Mouse (Mus musculus) heart, postnatal 36 days (tissue): ENCODE measurements around the gene Tvp23b. TPM values are rescaled to one million over a fixed set of nuclear protein-coding genes. Genes with fewer than 3 reads are reported as not detected.
A peak's percentile ranks its signal among the peaks of the same experiment; 100 is the strongest.

Experiments used
- DNase-seq, 2 experiments: peaks; one replicate each; pipeline ENCODE4 v3.0.0; 2021 to 2022
- intact Hi-C: fragments of 180-260 bp; cut with DNase I; formaldehyde crosslinking; loops from one replicate; pipeline ENCODE4 v1.15.1; 2025
- total RNA-seq, 2 experiments: library from RNA; stranded (reverse); gene quantifications; 2 replicates each; pipeline ENCODE4 v1.2.3; 2021

The Tvp23b gene
- total RNA-seq, result 10 to 100 TPM; 18.6 to 18.8 TPM

DNA sequence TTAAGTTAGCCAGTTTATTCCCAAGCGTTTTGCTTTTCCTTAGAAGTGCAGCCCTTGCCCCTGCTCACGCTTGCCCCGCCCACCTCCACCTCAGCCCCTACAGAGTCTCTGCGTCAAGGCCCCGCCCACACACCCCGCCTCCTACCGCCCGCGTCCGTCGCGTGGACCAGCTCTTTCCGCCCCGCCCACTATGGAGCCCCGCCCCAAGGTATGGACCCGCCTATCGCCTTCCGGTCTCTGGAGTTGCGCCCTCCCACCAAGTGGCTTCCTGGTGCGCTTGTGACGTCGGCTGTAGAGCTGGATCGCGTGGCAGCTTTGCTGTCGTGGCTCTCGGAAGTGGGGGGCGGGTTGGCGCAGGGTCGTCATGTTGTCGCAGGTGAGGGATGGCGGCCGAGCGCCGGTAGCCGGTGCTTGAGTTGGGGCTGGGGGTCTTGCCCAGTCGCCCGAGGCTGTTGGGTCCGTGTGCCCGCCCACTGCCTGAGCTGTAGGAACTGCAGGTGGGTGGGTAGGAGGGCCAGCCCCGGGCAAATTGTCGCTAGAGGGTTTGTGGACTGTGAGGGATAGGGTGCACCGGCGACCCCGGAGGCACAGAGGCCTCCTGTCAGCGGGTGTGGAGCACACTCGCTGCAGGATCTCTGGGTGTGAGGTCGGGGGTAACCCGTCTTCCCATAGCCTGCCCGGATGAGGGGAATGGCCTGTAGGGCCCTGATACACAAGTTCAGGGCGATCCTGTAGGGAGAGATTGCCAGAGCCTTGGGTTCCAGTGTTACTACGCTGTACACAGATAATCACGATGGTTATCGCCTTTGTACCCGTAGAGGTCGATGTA is at the start of gene Tvp23b:
Tvp23b (plus strand) TSS at position 236 of the 829 bp plus-strand sequence.
- DNase-seq, result peak; percentile 96 to 98
- intact Hi-C loops, result loop anchor here (2.0 kb wide), 1 partner anchor 59 kb away; the partner anchor contains the start of gene Trim16

DNA sequence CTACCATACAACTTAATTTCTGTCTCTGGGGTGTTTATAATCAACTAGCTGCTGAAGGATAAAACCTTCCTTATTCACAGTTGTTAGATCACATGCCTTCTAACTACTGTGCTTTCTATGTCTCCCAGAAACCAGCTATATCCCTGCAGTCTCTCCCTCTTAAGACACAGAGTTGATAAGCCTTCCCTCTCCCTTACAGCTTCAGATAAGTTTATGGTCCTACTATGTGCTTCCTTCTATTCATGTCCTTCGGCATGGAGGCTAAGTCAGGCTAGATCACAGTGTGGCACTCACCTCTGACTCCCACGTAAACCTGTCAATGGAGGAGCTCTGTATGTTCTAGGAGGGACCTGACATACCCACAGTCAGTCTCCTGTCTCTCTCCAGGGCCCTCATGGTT is 48.9 kb upstream of the Tvp23b start:
- intact Hi-C loops, result no loop called here

DNA sequence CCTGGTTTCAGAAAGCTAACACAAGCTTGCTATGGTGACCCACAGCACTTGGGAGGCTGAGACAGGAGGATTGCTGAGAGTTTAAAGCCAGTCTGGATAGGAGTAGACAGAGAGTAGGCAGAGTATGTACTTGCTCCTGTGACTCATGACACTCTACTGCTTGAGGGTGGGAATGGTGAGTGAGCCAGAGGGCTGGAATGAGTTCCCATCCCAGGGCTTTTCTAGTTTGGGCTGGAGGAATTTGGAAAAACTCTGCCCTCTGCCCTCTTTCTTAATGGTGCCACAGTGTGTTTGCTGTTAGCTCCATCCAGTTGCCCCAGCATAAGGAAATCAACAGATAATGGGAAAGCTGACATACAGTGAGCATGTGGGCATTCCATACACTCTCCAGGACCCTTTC is 47.3 kb upstream of the Tvp23b start:
- intact Hi-C loops, result no loop called here
- DNase-seq, result no peak

More for the DNA sequence above, 48.9 kb upstream of the Tvp23b start:
- no peak for DNase-seq

DNA sequence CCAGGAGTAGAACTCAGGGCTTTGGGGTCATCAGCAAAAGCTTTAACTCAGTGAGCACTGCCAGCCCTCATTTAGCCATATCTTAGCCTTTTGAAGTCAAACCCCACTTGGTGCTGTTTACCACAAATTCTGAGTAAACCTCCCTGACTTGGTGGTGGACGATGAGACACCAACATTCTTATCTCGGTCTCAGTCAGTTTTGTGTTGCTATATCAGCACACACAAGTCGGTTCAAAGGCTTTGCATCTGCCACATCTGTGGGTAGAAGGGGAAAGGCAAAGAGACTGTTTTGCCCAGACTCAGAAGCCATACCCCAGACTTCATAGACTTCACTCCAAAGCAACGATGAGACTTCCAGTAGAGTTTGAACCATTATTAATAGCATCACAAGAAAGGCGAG is 34.7 kb upstream of the Tvp23b start:
- DNase-seq, result no peak
- intact Hi-C loops, result no loop called here

DNA sequence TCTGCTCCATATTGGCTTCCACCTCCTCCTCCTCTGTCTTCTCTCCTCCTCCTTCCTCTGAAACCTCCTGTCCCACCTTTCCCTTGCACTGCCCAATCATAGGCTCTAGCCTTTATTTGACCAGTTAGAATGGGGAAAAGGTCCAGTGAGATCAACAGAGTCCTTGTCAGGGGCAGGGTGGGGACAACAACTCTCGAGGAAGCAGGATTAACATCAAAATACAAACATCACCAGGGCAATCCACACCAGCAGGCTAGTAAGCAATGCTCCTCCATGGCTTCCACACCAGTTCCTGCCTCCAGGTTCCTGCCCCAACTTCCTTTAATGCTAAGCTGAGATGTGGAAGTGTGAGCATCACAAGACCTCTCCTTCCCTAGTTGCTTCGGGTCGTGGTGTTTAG is 33.5 kb upstream of the Tvp23b start:
- intact Hi-C loops, result loop anchor here (2.0 to 5.0 kb wide), 2 partner anchors 25 to 33 kb away; partner anchors contain the start of gene Trim16
- DNase-seq, result no peak

DNA sequence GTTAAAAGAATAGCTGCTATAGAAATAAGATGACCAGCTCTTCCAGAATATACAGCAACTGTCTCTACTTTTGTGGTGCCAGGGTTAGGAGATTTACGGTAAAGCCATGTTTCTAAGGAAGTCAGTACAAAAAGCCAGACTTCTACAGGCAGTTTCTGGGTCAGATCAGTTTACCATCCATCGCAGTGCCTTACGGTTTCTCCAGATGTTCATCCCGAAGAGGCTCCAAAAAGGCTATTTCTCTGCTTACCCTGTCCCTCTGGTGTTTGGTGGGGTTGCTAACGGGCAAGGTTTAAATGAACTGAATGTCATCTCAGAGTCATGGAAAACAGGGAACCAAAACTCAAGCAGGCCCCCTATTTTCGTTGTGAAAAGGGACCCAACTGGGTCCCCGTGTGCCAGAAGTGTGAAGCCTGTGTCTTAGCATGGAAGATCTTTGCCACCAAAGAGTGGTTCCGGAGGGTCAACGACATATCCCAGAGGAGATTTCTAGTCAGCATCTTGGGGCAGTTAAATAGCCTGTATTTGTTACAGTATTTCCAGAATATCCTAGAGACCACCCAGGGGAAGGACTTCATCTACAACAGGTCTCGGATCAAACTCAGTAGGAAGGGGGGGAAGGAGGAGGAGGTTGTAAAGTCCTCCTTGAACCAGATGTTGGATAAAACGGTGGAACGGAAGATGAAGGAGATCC is 32.1 kb upstream of the Tvp23b start, which contains the start of gene Fbxw10:
Fbxw10 (plus strand) TSS at position 109 of the 694 bp plus-strand sequence.
- intact Hi-C loops, result loop anchor here (2.0 to 5.0 kb wide), 2 partner anchors 26 to 35 kb away; partner anchors contain the start of gene Trim16
- peak in 1 of 2 experiments; percentile 28 for DNase-seq

DNA sequence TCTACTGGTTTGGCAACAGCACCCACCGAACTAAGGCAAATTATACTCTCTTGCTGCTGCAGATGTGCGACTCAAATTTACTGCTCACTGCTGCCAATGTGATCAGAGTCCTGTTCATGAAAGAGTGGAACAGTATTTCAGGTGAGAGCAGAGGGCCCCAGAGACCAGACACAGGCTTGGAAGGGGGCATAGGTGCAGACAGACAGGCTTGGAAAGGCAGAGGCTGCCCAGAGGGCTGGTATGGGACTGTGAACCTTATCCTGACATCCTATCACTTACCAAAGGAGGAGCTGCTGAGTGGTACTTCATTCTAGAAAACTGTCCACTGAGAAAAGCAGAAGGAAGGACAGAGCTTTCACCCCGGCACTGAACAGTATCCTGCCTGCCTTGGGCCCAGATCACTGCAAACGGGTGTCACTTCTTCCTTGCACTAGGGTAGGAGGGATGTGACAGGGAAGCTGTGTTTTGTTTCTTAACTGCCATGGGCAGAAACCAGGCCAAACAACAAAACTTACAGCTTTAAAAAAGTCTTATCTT is 31.5 kb upstream of the Tvp23b start:
- intact Hi-C loops, result loop anchor here (2.0 to 5.0 kb wide), 2 partner anchors 27 to 35 kb away; partner anchors contain the start of gene Trim16
- no peak for DNase-seq

DNA sequence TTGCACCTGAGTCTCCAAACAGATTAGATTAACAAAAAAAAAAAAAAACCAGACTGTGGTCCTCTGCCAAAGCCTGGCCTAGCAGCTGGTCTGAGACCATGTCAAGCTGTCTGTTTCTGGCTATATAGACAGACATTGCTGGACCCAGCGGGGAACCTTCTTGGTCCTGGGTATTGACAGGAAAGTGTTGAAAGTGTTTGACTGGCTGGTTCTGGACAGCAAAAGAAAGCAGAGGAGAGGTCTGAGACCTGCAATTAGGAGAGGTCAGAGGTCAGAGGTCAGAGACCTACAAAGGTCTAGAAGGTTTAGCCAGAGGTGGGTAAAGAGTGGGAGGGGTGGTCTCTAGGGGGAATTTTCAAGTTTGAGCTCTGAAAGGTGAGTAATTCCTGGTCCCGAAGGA is 31.0 kb upstream of the Tvp23b start:
- DNase-seq, result no peak
- intact Hi-C loops, result loop anchor here (5.0 kb wide), 1 partner anchor 36 kb away; no protein-coding TSS in a partner anchor

DNA sequence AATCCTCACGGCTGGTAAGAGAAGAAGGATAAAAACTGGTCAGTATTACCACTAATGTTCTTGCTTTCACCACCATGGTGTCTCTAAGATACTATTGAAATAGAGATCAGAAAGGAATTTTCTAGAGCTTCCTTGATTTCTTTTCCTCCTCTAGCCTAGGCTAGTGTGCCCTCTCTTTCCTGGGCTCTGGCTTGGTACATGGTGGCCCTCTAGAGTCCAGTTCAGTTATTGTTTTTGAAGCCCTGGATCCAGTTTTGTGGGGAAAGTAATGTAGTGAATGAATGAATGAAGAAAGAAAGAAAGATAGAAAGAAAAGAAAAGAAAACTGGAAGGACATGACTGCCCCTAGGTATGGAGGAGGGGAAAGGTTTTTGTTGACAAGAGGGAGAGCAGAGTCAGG is 28.1 kb upstream of the Tvp23b start:
- intact Hi-C loops, result loop anchor here (1.0 kb wide), 1 partner anchor 95 kb away; no protein-coding TSS in a partner anchor
- DNase-seq, result peak in 1 of 2 experiments; percentile 13

DNA sequence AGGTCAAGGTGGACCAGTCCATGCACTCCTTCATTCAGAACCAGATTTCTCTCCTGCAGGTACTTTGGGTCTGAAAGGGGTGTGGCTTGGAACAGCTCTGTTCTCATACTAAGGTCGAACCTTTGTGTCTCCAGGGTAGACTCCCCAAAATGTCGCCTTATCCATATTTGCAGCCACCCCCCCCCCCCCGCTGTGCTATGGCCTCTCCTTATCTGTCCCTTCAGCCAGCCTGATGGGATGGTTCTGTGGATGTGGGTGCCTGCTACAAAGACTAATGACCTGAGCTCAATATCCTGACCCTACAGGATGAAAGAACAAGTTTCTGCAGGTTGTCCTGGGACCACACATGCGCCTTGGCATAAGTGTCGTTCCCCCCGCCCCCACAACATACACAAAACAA is 25.9 kb upstream of the Tvp23b start:
- intact Hi-C loops, result no loop called here
- no peak for DNase-seq

DNA sequence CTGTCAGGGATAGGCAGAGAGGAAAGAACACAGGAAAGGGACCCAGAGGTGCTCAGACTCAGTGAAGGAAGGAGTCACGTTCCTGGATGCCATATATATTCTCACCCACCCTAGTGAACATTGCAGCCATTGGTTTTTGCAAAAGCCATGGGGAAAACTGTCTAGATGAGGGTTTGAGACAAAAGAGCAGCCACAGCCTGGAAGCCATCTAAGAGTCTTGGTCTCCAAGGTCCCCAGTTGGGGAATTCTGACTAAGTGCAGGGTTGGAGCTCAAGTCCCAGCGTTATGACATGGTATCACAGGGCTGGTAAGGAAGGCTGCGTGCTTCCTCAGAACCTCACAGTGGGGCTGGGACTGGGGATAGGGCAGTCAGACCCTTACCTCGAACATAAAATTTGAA is 13.7 kb upstream of the Tvp23b start:
- DNase-seq, result no peak
- intact Hi-C loops, result no loop called here

DNA sequence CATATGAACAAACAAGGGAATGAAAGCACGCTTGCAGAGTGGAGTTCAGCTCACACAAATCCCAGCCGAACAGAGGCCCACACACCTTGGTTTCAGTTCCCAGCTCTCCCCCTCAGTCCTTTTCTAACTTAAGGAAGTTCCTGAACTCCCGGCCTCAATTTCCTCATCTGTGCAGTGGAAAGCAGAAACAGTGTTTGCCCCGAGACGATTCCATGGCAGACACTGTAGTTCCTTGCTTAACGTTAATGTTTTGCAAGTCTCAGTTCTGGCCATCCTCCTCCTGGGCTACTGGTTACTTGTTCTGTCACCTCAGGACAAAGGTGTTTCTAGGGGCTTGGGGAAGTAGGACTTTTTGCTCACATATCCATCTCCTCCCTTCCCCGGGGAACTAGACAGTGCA is 12.6 kb upstream of the Tvp23b start:
- DNase-seq, result no peak
- intact Hi-C loops, result no loop called here

DNA sequence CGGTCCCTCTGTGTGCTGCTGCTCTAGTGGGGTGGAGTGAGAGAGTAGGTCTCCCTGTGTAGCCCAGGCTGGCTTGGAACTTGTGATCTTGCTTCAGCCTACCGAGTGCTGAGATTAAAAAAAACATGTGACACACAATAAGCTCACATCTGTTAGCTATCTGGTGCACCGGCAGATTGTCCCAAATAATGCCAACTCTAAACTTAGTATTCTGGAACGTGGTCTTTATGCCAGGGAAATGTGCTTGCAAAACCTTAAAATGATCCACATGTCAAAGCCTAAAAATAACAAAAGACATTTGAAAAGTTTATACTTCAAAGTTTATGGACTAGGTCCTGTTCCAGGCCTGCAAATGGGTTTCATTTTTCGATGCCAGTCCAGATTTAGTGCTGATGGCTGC is 10.1 kb upstream of the Tvp23b start:
- intact Hi-C loops, result no loop called here
- DNase-seq, result no peak

DNA sequence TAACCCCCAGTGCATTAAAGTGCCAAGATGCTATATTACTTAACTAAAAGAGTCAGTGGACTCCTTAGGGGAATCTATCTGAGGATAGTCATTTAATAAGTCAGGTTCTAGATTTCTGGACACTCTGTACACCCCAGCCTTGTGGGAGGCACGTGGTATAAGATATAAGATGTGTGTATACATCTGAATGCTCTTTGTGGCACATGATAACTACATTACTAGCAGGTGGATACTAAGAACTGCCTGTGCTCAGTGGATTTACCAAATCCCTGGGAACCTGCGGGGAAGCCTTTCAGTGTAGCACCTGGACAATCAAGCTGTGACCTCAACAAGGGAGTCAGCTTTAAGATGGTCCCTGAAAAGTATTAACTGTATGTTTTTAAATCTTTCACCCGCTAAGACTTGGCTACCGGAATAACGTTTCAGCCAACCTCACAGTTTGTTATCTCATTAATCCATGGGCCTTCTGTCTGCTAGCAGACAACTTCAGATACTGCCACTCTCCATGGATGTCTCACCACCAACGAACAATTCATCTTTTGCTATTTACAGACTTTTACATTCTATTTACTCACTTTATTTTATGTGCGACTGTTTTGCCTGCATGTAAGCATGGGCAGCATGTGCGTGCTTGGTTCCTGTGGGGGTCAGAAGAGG is 9.4 kb upstream of the Tvp23b start:
- intact Hi-C loops, result no loop called here
- DNase-seq, result no peak

DNA sequence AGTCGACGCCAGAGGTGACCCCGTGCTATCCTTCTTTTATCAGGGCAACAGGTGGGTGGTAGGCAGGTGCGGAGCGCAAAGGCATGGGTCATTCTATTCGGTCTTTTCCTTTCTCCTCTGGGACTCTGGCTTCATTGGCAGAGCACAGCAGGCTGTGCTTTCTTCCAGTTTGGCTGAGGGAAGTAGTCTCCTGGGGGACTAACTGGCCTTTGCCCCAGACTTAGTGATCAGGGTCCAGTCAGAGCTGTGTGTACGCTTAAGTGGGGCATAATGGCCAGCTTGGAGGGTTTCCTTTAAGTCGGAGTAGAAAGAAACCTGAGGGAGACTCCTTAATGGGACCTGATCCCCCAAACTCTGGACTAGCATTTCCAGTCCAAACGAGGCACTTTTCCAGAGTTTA is 5.8 kb upstream of the Tvp23b start:
- intact Hi-C loops, result no loop called here
- DNase-seq, result no peak

DNA sequence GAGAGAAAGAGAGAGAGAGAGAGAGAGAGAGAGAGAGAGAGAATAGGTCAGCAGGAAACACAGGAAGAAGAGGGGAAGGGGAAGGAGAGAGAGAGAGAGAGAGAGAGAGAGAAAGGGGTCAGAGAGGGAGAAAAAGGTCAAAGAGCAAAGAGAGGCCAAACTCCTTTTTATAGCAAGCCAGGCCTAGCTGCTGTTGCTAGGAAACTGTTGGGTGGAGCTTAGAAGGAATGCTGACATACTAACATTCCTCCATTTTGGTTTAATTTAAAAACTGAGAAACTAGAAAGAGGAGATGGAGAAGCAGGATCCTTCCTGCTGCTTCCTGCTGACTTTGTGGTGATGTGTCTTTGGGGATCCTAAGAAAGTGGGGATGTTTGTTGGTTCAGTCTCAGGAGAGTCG is 3.6 kb upstream of the Tvp23b start:
- no peak for DNase-seq
- intact Hi-C loops, result no loop called here

DNA sequence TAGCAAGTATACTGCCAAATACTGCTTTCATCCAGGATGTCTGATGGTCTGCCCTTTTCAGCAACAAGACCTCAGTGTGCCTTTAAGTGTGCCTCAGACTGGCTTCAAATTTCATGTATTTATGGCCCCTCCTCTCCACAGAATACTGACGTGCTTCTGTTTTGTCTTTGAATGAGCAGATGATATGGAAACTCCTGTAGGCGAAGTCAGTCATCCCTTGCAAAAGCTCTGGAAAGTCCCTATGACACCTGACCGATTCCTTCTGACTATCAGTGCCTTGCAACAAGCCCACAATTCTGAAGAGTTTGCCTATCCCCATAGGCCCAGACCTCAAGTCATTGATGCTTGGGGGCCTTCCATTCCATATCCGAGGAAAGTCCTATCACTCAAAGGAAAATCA is 2.8 kb upstream of the Tvp23b start:
- intact Hi-C loops, result no loop called here
- DNase-seq, result no peak

DNA sequence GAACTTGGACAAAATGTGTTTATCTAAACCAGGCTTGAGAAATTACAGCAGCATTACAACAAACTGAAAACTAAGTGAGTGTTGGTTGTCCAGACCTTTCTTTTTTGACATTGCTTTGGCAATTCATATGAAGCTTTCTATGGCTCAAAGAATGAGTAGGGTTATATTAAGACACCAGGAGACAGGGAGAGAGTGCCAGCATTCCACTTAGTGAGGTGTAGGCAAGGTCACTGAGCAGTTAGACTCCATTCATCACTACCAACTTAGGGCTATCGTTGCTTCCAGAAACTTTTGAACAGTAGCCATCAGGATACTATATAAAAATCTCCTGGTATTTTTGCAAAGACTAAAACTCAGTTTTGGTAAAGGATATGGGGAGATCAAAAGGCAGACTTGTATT is 1.9 kb upstream of the Tvp23b start:
- intact Hi-C loops, result no loop called here
- DNase-seq, result peak in 1 of 2 experiments; percentile 13

DNA sequence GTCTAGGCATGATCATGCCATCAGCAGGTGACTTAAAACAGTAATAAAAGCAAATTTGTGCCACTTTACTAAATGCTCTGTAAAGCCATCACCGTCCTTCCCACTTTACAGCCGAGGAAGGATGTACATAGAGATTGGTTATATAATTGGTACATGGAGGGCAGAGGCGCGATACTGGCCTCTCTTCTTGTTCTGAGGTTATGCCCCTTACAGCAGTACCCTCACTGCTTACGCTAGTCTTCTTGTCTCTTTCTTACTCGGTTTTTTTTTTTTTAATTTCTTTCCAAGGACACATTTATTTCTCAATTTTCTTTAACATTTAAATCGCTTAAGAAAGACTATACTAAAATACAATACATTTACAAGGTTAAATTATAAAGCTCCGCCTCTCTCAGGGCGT is 527 bp upstream of the Tvp23b start:
- intact Hi-C loops, result loop anchor here (2.0 kb wide), 1 partner anchor 58 kb away; the partner anchor contains the start of gene Trim16
- DNase-seq, result peak in 1 of 2 experiments; percentile 12

DNA sequence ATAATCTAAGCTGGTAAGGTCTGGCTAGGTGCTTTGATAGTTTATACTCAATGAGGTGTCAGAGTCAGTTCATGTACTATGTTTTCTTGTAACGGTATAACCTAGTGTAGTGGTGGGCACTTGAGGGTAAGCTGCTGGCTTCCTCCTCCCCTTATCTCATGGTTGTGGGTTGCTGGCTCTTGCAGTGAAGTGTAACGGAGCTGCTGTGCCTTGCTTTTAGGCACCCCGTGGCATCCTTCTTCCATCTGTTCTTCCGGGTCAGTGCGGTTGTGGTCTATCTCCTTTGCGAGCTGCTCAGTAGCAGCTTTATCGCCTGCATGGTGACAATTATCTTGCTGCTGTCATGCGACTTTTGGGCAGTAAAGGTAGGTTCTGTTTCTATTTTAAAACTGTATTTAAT is 4.2 kb downstream of the Tvp23b start:
- DNase-seq, result no peak
- intact Hi-C loops, result no loop called here

DNA sequence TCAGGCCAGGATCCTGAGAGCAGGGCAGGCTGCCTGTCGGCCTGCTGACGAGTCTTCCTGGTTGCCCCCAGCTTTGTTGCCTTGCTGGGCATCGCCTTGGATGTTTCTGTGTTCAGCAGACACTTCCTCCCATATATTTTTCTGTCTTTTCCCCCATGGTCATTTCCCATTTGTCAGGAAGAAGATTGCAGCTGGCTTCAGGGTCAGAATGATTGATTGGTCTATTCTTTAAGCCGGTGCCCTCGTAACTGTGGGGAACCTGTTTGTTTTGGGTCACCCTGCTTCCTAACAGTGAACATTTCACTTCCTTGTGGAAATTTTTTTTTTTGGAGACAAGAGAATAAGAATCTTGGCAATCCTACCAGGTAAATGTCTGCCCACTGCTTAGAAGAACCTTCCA is 6.1 kb downstream of the Tvp23b start:
- intact Hi-C loops, result no loop called here
- DNase-seq, result no peak
